Mouse (Mus musculus): Measurements from ENCODE around the gene B3galt1.

- TF ChIP-seq CTCF (conservative IDR thresholded peaks at IDR 0.05; ENCODE audit: low read length): no peak
- no peak for TF ChIP-seq NANOG (IDR thresholded peaks at IDR 0.05; ENCODE audit: borderline replicate concordance, low read length)
These were observed 525.9 kb downstream of the B3galt1 start for GRCm38 (mm10) chr2:68091559-68091958.
